Mouse (Mus musculus) megakaryocyte, embryonic 14.5 days (primary cell): ENCODE measurements at regions not wholly inside any gene's neighbourhood (a gene's known extent, or its start where the extent isn't known, plus 50 kb on each side); places are given as distances from the start of the nearest gene placed in this dataset.

Experiments
- FLI1 ChIP-seq: IDR thresholded peaks from 2 replicates; pipeline ENCODE4 v1.6.1; 2012; ENCODE audit warnings: low read length, inconsistent platforms, mixed read lengths
- GATA1 ChIP-seq: IDR thresholded peaks from 3 replicates; pipeline ENCODE4 v1.6.1; 2012; ENCODE audit warnings: mixed read lengths, low read length, inconsistent platforms, borderline replicate concordance

DNA sequence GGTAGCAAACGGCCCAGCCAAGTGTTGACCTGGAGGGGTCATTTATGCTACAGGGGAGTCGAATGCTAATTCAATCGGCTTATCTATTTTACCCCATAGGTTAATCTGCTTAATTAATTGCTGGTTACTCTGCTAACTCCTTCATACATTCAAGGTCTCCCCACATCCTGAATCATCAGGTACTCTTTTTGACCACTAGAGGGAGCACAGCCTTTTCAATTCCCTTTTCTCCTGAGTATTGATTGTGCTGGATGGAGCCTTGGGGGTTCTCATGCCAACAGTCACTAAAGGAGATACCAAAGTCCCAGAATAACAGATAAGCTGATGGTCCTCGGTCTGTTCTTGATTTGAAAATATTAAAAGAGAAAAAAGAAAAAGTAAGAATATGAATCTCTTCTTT, 126.8 kb downstream of the Polr2m start:
- TF ChIP-seq GATA1 (no peak), FLI1 (no peak)
